Mouse (Mus musculus) intestine, embryonic 16.5 days (tissue): Measurements from ENCODE around the gene Dguok. TPM values are rescaled to one million over a fixed set of nuclear protein-coding genes. Genes with fewer than 3 reads are reported as not detected.

Experiments
- ATAC-seq: fragments of 200-750 bp; cut with Nextera tagmentation; 2 replicates; pipeline ENCODE4 v1.8.0; 2017; ENCODE audit warnings: moderate TSS enrichment, moderate library complexity
- H3K27ac ChIP-seq: fragments of 300-500 bp; sonication (generic); 2 replicates; pipeline ENCODE4 v1.5.1; 2014; ENCODE audit warnings: mild to moderate bottlenecking, low read length
- H3K27me3 ChIP-seq: fragments of 300-500 bp; sonication (generic); replicated peaks from 2 replicates; pipeline ENCODE4 v1.6.1; 2014; ENCODE audit warnings: low read length, control low read depth, mixed read lengths; ENCODE audit not compliant: control insufficient read depth, insufficient read depth
- H3K36me3 ChIP-seq: fragments of 300-500 bp; sonication (generic); 2 replicates; pipeline ENCODE4 v1.6.1; 2014; ENCODE audit warnings: low read length, control low read depth; ENCODE audit not compliant: control insufficient read depth, insufficient read depth
- H3K4me1 ChIP-seq: fragments of 300-500 bp; sonication (generic); 2 replicates; pipeline ENCODE4 v1.6.1; 2014; ENCODE audit warnings: low read length, control low read depth, mixed read lengths; ENCODE audit not compliant: control insufficient read depth, insufficient read depth
- H3K4me2 ChIP-seq: fragments of 300-500 bp; sonication (generic); 2 replicates; pipeline ENCODE4 v1.6.1; 2014; ENCODE audit warnings: low read depth, low read length, control low read depth
- H3K4me3 ChIP-seq: fragments of 300-500 bp; sonication (generic); 2 replicates; pipeline ENCODE4 v1.5.1; 2014; ENCODE audit warnings: mild to moderate bottlenecking, low read length
- H3K9ac ChIP-seq: fragments of 300-500 bp; sonication (generic); 2 replicates; pipeline ENCODE4 v1.6.1; 2014; ENCODE audit warnings: low read depth, low read length
- H3K9me3 ChIP-seq: fragments of 300-500 bp; sonication (generic); 2 replicates; pipeline ENCODE4 v1.6.1; 2016; ENCODE audit warnings: low read length, control low read depth; ENCODE audit not compliant: control insufficient read depth
- WGBS: fragments of 180-500 bp; shearing (Covaris S2); extraction: QIAGEN DNeasy Blood & Tissue Kit; methylation state at CpG from one replicate; pipeline ENCODE4 v1.1.7; 2014; 5-methylcytosine and 5-hydroxymethylcytosine counted together
- polyA plus RNA-seq: library from polyadenylated mRNA; unstranded; fragments of >200 nt; fragmentation: Nextera tagmentation; extraction: Ambion mirVana; gene quantifications from 2 replicates; pipeline ENCODE4 v1.2.1, GENCODE M21; 2015

Dguok gene
- polyA plus RNA-seq, result 68.5 and 72.4 TPM in 2 replicates

DNA sequence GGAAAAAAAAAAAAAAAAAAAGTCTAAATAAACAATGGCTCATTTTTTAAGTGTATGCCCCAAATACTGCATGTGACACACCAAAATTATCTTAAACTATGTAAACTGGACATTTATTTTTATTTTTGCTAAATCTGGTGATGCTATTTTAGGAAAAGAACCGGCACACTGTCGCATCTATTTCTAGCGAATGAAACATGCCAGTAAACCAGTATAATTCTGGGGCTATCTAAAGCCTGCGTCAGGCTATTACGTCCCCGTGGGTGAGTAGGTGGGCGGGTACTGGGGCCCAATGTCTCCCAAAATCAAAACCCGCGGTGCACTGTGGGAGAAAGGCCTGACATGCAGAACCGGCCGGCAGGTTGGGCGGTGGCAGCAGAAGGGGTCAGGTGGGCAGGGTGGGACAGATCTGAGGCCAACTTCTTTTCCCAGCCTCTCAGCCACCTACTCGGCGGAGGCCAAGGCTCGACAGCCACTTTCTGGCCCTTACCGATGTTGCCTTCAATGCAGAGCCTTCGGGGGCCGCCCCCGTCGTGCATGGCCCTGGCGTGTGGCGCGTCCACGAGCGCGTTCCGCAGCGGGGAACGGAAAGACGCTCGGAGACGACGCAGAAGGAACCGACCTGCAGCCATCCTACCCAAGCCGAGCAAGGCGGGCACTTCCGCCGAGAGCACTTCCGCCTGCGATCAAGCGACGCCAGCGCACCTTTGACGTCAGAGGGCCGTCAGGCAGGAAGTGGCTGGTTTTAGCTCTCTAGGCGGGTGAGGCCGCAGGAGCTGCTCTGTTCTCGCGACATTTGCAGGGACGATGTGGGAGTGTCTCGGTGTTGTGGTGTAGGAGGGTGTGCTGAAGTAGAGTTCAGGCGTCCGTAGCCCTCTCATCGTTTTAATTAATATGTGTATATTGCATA is at the start of gene Dguok:
Gene Dguok (minus strand): TSS at position 712 of the 910 bp plus-strand sequence.
- Histone ChIP-seq H3K36me3 (no peaks in the 10 kb centered on the region), H3K27me3 (no peaks in the 10 kb centered on the region), H3K9me3 (no peaks in the 10 kb centered on the region), H3K27ac (peak within 1 kb of the TSS; percentile 98), H3K4me1 (peaks cover 6% of the 10 kb centered on the region; the same call in 1 of the 2 replicates), H3K4me2 (peak within 1 kb of the TSS; percentile 80), H3K4me3 (peak within 1 kb of the TSS; percentile 86), H3K9ac (peak within 1 kb of the TSS; percentile 93)
- peak; percentile 98 for ATAC-seq
- WGBS, result under 1% methylated on average over 54 of the region's 54 CpGs

DNA sequence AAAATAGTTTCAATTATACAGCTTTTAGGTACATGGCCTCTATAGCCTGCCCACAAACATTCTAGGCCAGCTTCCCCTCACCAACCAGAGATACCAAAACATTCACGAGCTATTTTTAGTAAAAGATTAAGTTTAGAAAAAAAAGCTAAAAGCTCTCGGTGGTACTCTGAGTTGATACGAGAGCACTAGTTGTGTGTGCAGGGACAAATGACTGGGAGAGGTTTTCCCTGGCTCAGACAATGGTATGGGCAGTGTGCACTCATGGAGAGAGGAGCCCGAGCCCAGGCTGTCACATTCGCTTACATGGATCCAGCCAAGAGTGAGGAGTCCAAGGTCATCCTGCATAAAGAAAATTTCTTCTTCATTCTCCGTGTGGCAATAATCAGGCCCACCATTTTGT is 49.2 kb upstream of the Dguok start:
- no peak overlapping the region for H3K27ac ChIP-seq
- H3K36me3 ChIP-seq, result no peaks in the 10 kb centered on the region
- H3K9me3 ChIP-seq, result no peaks in the 10 kb centered on the region
- WGBS, result 75% methylated on average over 6 of the region's 6 CpGs
- no peak for ATAC-seq
- no peak overlapping the region for H3K9ac ChIP-seq
- H3K4me2 ChIP-seq, result no peak overlapping the region
- no peaks in the 10 kb centered on the region for H3K27me3 ChIP-seq
- no peak overlapping the region for H3K4me3 ChIP-seq
- no peaks in the 10 kb centered on the region for H3K4me1 ChIP-seq

DNA sequence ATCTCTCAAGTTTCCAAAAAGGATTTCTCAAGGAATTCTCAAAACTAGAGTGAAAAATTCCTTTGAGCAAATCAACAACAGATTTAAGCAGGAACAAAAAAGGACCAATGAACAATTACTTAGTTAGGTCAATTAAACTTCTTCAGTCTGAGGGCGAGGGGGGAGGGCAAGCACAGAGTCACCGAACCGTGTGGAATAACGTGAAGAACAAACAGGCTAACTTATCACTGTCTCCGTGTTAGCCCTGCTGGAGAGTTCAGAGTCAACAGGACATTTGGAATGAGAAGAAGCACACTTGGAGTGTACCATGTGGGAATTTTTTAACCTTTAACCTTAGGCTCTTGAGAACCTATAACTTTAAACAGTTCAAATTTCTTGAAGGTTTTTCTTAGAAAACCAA is 41.6 kb upstream of the Dguok start:
- 48% methylated on average over 5 of the region's 5 CpGs for WGBS
- Histone ChIP-seq H3K27me3 (no peaks in the 10 kb centered on the region), H3K27ac (no peak overlapping the region), H3K4me2 (no peak overlapping the region), H3K4me1 (no peaks in the 10 kb centered on the region), H3K9ac (no peak overlapping the region), H3K4me3 (no peak overlapping the region), H3K9me3 (no peaks in the 10 kb centered on the region), H3K36me3 (peaks cover 5% of the 10 kb centered on the region; the same call in 1 of the 2 replicates)
- ATAC-seq, result no peak

DNA sequence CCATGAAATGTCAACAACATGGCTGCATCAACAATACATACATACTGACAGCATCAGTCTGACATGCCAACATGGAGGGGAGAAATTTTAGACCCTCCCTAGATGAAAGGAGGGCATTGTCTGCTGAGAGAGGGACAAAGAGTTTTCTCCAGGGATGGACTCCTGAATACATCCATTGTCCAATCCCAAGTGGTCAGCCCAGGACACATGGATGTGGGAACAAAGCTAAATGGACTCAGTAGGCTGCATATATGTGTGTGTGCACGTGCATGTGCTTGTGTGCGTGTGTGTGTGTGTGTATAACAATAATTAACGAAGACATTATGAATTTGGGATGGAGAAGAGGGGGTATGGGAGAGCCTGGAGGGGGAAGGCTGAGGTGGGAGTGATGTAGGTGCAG is 39.0 kb upstream of the Dguok start:
- peaks cover 5% of the 10 kb centered on the region for H3K4me1 ChIP-seq
- H3K27ac ChIP-seq, result no peak overlapping the region
- peaks cover 5% of the 10 kb centered on the region; the same call in 1 of the 2 replicates for H3K36me3 ChIP-seq
- no peak overlapping the region for H3K4me3 ChIP-seq
- no peak for ATAC-seq
- no peak overlapping the region for H3K4me2 ChIP-seq
- H3K27me3 ChIP-seq, result no peaks in the 10 kb centered on the region
- H3K9me3 ChIP-seq, result no peaks in the 10 kb centered on the region
- H3K9ac ChIP-seq, result no peak overlapping the region
- WGBS, result 75% methylated on average over 3 of the region's 3 CpGs

DNA sequence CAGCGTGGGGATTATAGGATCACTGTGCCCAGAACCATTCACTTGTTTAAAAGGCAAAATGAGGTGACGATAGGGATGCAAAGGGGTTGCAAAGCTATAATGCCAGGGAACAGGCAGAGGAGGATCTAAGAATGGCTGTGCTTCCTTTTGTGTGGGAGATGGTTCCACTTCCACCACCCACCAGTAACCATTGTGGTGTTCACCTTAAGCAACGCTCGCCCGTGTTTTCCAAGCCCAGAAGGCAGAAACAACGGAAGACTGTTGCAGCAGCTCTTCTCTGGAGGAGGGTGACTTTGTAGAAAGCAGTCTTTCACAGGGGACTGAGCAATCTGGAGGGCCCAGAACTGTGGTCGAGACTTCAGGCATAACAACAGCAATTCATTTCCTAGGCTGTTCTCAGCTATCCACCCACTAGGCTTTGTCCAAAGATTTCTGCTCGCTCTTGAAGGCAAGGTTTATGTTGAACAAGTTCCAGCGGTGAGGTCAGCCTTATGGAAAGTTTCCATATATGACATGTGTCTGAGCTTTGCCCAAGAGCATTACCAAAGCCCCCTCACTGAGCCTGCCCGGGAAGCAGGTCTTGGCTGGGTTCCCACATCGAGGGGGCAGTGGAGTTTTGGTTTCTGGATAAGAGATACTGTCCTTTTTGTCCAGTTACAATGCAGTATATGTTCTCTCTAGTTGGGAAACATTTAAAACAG is 35.1 kb upstream of the Dguok start:
- Histone ChIP-seq H3K36me3 (peaks cover under 1% of the 10 kb centered on the region; the same call in 1 of the 2 replicates), H3K4me1 (peaks cover 7% of the 10 kb centered on the region), H3K4me2 (0 out of 2 replicates have a peak overlapping the region, but pooled peaks have one; percentile 14), H3K9me3 (no peaks in the 10 kb centered on the region), H3K27ac (peak overlapping the region; percentile 80), H3K9ac (peak overlapping the region; percentile 38), H3K4me3 (no peak overlapping the region), H3K27me3 (no peaks in the 10 kb centered on the region)
- peak; percentile 72 for ATAC-seq
- WGBS, result 59% methylated on average over 11 of the region's 11 CpGs

DNA sequence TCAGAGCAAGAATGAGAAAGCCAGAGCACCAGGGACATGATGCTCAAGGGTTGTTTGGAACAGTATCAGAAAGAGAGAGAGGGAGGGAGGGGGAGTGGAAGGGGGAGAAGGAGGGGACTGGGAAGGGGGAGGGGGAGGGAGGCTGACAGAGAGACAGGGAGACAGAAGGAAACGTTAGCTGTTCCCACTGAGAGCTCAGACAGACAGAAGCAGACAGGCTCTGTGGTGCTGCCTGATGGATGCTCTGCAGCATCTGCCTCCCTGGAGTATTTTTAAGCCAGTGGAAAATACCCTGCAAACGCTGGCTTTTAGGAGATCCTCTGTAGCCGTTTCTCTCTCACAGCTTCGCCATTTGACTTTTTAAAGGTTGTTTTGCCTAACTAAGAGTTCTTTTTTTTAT is 33.2 kb upstream of the Dguok start:
- no peaks in the 10 kb centered on the region for H3K9me3 ChIP-seq
- H3K4me1 ChIP-seq, result peaks cover 7% of the 10 kb centered on the region
- WGBS, result 40% methylated on average over 4 of the region's 4 CpGs
- no peaks in the 10 kb centered on the region for H3K27me3 ChIP-seq
- ATAC-seq, result 0 out of 2 replicates have a peak, but pooled peaks have one; percentile 14
- H3K36me3 ChIP-seq, result no peaks in the 10 kb centered on the region
- H3K4me3 ChIP-seq, result no peak overlapping the region
- H3K27ac ChIP-seq, result peak overlapping the region; percentile 82
- H3K9ac ChIP-seq, result 0 out of 2 replicates have a peak overlapping the region, but pooled peaks have one; percentile 12
- H3K4me2 ChIP-seq, result no peak overlapping the region

DNA sequence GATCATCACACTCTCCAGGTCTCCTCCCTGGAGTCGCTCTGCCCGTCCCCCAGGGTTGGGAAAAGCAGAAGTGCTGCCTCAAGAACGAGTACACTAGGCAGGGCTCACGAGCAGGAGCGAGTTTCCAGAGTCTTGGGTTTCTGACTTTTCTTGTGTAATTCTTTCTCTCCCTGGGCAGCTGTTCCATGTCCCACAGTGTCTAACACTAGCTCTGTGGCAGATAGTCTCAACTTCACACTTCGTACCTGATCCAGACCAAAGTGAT is 30.0 kb upstream of the Dguok start:
- H3K4me2 ChIP-seq, result no peak overlapping the region
- H3K4me1 ChIP-seq, result peaks cover 6% of the 10 kb centered on the region
- H3K36me3 ChIP-seq, result no peaks in the 10 kb centered on the region
- H3K27ac ChIP-seq, result peak overlapping the region; percentile 74
- no peaks in the 10 kb centered on the region for H3K9me3 ChIP-seq
- peak overlapping the region; percentile 29; the same call in 1 of the 2 replicates for H3K9ac ChIP-seq
- no peaks in the 10 kb centered on the region for H3K27me3 ChIP-seq
- ATAC-seq, result peak; percentile 11; the same call in 1 of the 2 replicates
- whole genome bisulfite sequencing, result 35% methylated on average over 6 of the region's 6 CpGs
- H3K4me3 ChIP-seq, result no peak overlapping the region

DNA sequence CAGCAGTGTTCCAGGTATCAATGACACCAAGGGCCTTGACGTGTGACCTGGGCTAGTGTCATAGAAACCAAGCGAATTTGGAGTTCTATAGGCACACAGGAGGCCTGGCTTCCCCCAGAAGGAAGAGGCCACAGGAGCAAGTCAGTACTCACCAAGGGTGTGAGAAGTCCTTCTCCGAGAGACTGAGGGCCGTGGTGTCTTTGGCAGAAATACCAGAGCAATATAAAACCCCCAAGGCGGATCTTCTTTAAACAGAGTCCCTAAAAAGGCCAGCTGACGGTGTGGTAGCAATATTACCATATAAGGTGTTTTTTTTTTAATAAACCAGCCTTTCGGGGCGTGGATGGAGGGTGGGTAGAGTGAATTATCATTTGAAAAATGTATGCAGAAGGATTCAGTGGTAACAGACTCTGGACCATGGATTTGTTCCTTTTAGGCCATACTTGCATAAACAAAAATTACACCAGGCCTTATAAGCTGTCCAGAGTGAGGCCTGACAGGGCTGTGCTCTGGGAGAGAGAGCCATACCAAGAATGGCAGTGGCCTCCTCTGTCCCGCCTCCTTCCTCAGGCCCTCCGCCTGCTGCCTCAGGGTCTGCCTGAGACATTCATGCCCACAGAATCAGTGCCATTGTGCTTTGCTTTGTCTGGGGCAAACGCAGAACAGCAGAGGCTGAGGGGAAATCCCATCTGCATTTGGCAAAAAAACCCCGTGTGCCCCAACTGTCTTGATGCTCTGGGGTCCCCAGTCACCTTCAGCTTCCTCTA is 29.4 kb upstream of the Dguok start, which contains the start of gene Actg2:
Gene Actg2 (minus strand): TSS at position 238 of the 767 bp plus-strand sequence.
- H3K36me3 ChIP-seq, result no peaks in the 10 kb centered on the region
- peaks cover 2% of the 10 kb centered on the region; the same call in 1 of the 2 replicates for H3K4me1 ChIP-seq
- H3K4me2 ChIP-seq, result no peak within 1 kb of the TSS
- no peaks in the 10 kb centered on the region for H3K9me3 ChIP-seq
- peak; percentile 62 for ATAC-seq
- no peaks in the 10 kb centered on the region for H3K27me3 ChIP-seq
- WGBS, result 52% methylated on average over 12 of the region's 12 CpGs
- H3K27ac ChIP-seq, result peak within 1 kb of the TSS; percentile 74
- H3K9ac ChIP-seq, result peak within 1 kb of the TSS; percentile 46
- H3K4me3 ChIP-seq, result peak within 1 kb of the TSS; percentile 22
